Mouse (Mus musculus): Measurements from ENCODE around the gene Rimbp2. TPM values are rescaled to one million over a fixed set of nuclear protein-coding genes. Genes with fewer than 3 reads are reported as not detected.

Rimbp2 gene
- total and polyA plus RNA-seq, 3 experiments: not detected

- Histone ChIP-seq H3K36me3 (ENCODE audit: control insufficient read depth in 1 of 2, insufficient read depth in 2 of 2, low read length in 2 of 2) (no peaks in the 10 kb centered on the region), H3K4me3 (ENCODE audit: control insufficient read depth in 1 of 2, insufficient read depth in 1 of 2, low read depth in 2 of 2, low read length in 2 of 2) (no peak overlapping the region), H3K4me1 (ENCODE audit: control insufficient read depth in 1 of 2, insufficient read depth in 2 of 2, low read length in 2 of 2) (no peaks in the 10 kb centered on the region), H3K27ac (ENCODE audit: control insufficient read depth, low read depth, low read length) (no peak overlapping the region), H3K9me3 (replicated peaks; ENCODE audit: insufficient read depth, low read length) (no peaks in the 10 kb centered on the region), H3K27me3 (ENCODE audit: control insufficient read depth in 1 of 2, insufficient read depth in 2 of 2, low read length in 2 of 2) (no peaks in the 10 kb centered on the region), H3K79me2 (ENCODE audit: control insufficient read depth, insufficient read depth, low read length, poor library complexity) (no peaks in the 10 kb centered on the region), H3K9ac (ENCODE audit: control insufficient read depth, low read depth, low read length, poor library complexity, severe bottlenecking) (no peak overlapping the region)
- TF ChIP-seq KAT2A (conservative IDR thresholded peaks at IDR 0.05; ENCODE audit: low read depth, low read length) (no peak), GATA1 (IDR thresholded peaks at IDR 0.05; ENCODE audit: low read depth, low read length) (no peak), SIN3A (IDR thresholded peaks at IDR 0.05; ENCODE audit: low read length) (no peak), CHD1 (IDR thresholded peaks at IDR 0.05; ENCODE audit: low read depth, low read length) (no peak), ZMIZ1 (IDR thresholded peaks at IDR 0.05; ENCODE audit: low read depth, low read length) (no peak), ETS1 (IDR thresholded peaks at IDR 0.05; ENCODE audit: low read depth, low read length) (no peak)
- DNase-seq (ENCODE audit: low read depth, low spot score): no peak
Observed at GRCm38 (mm10) chr5:128805092-128805491, 148.2 kb downstream of the Rimbp2 start.

GRCm38 (mm10) chr5:128800592-128800991 lies 152.7 kb downstream of the Rimbp2 start:
- H3K27me3 ChIP-seq (ENCODE audit: control insufficient read depth in 1 of 2, insufficient read depth in 2 of 2, low read length in 2 of 2): no peaks in the 10 kb centered on the region
- no peak overlapping the region for H3K27ac ChIP-seq (ENCODE audit: control insufficient read depth, low read depth, low read length)
- TF ChIP-seq TCF12 (IDR thresholded peaks at IDR 0.05; ENCODE audit: low read depth, low read length): no peak
- TF ChIP-seq MAZ (IDR thresholded peaks at IDR 0.05; ENCODE audit: low read depth, low read length): no peak
- no peaks in the 10 kb centered on the region for H3K9me3 ChIP-seq (replicated peaks; ENCODE audit: insufficient read depth, low read length)
- H3K4me1 ChIP-seq (ENCODE audit: control insufficient read depth in 1 of 2, insufficient read depth in 2 of 2, low read length in 2 of 2): no peaks in the 10 kb centered on the region
- no peak overlapping the region for H3K4me3 ChIP-seq (ENCODE audit: control insufficient read depth in 1 of 2, insufficient read depth in 1 of 2, low read depth in 2 of 2, low read length in 2 of 2)
- no peak overlapping the region for H3K9ac ChIP-seq (ENCODE audit: control insufficient read depth, low read depth, low read length, poor library complexity, severe bottlenecking)
- DNase-seq (ENCODE audit: low read depth, low spot score): no peak
- no peaks in the 10 kb centered on the region for H3K79me2 ChIP-seq (ENCODE audit: control insufficient read depth, insufficient read depth, low read length, poor library complexity)
- no peaks in the 10 kb centered on the region for H3K36me3 ChIP-seq (ENCODE audit: control insufficient read depth in 1 of 2, insufficient read depth in 2 of 2, low read length in 2 of 2)

- no peak overlapping the region for H3K4me3 ChIP-seq (ENCODE audit: control insufficient read depth in 1 of 2, insufficient read depth in 1 of 2, low read depth in 2 of 2, low read length in 2 of 2)
- no peak overlapping the region for H3K27ac ChIP-seq (ENCODE audit: control insufficient read depth, low read depth, low read length)
- no peaks in the 10 kb centered on the region for H3K27me3 ChIP-seq (ENCODE audit: control insufficient read depth in 1 of 2, insufficient read depth in 2 of 2, low read length in 2 of 2)
- no peaks in the 10 kb centered on the region for H3K9me3 ChIP-seq (replicated peaks; ENCODE audit: insufficient read depth, low read length)
- no peak for TF ChIP-seq UBTF (IDR thresholded peaks at IDR 0.05; ENCODE audit: borderline replicate concordance, insufficient read depth, low read depth, low read length)
- no peak for TF ChIP-seq NELFE (IDR thresholded peaks at IDR 0.05; ENCODE audit: low read depth, low read length)
- no peak for TF ChIP-seq USF1 (IDR thresholded peaks at IDR 0.05; ENCODE audit: low read depth, low read length)
- TF ChIP-seq MAFK (IDR thresholded peaks at IDR 0.05; ENCODE audit: borderline replicate concordance, low read depth, low read length): no peak
- TF ChIP-seq HCFC1 (IDR thresholded peaks at IDR 0.05; ENCODE audit: low read depth, low read length): no peak
- no peak for TF ChIP-seq ZMIZ1 (IDR thresholded peaks at IDR 0.05; ENCODE audit: low read depth, low read length)
- TF ChIP-seq POLR2AphosphoS2 (IDR thresholded peaks at IDR 0.05; ENCODE audit: low read length): no peak
- TF ChIP-seq ZC3H11A (IDR thresholded peaks at IDR 0.05; ENCODE audit: low read depth, low read length): no peak
- TF ChIP-seq POLR2A (IDR thresholded peaks at IDR 0.05; ENCODE audit: control insufficient read depth in 1 of 2, insufficient read depth in 1 of 2, low read depth in 1 of 2, low read length in 2 of 2, poor library complexity in 1 of 2): no peak
- TF ChIP-seq ZKSCAN1 (IDR thresholded peaks at IDR 0.05; ENCODE audit: low read depth, low read length): no peak
- H3K36me3 ChIP-seq (ENCODE audit: control insufficient read depth in 1 of 2, insufficient read depth in 2 of 2, low read length in 2 of 2): no peaks in the 10 kb centered on the region
- no peak for DNase-seq (ENCODE audit: low read depth, low spot score)
- H3K9ac ChIP-seq (ENCODE audit: control insufficient read depth, low read depth, low read length, poor library complexity, severe bottlenecking): no peak overlapping the region
- H3K4me1 ChIP-seq (ENCODE audit: control insufficient read depth in 1 of 2, insufficient read depth in 2 of 2, low read length in 2 of 2): no peaks in the 10 kb centered on the region
- no peaks in the 10 kb centered on the region for H3K79me2 ChIP-seq (ENCODE audit: control insufficient read depth, insufficient read depth, low read length, poor library complexity)
Observed at GRCm38 (mm10) chr5:128781621-128782020, 171.7 kb downstream of the Rimbp2 start.

Data from MEL (cell line).